Mouse (Mus musculus) midbrain, embryonic 15.5 days (tissue): ENCODE results near the gene Myh10. TPM values are rescaled to one million over a fixed set of nuclear protein-coding genes. Genes with fewer than 3 reads are reported as not detected.

Source experiments
- ATAC-seq: fragments of 200-750 bp; cut with Nextera tagmentation; replicated peaks from 2 replicates; pipeline ENCODE4 v1.8.0; 2017; ENCODE audit warnings: moderate TSS enrichment
- H3K27ac ChIP-seq: fragments of 300-500 bp; sonication (generic); 2 replicates; pipeline ENCODE4 v1.5.1; 2015; ENCODE audit warnings: mild to moderate bottlenecking, inconsistent platforms
- H3K27me3 ChIP-seq: fragments of 300-500 bp; sonication (generic); replicated peaks from 2 replicates; pipeline ENCODE4 v1.6.1; 2015; ENCODE audit warnings: inconsistent platforms
- H3K36me3 ChIP-seq: fragments of 300-500 bp; sonication (generic); replicated peaks from 2 replicates; pipeline ENCODE4 v1.6.1; 2015; ENCODE audit warnings: inconsistent platforms
- H3K4me1 ChIP-seq: fragments of 300-500 bp; sonication (generic); 2 replicates; pipeline ENCODE4 v1.6.1; 2015; ENCODE audit warnings: inconsistent platforms
- H3K4me2 ChIP-seq: fragments of 300-500 bp; sonication (generic); 2 replicates; pipeline ENCODE4 v1.6.1; 2015; ENCODE audit warnings: inconsistent platforms, mild to moderate bottlenecking, moderate library complexity
- H3K4me3 ChIP-seq: fragments of 300-500 bp; sonication (generic); 2 replicates; pipeline ENCODE4 v1.5.1; 2015; ENCODE audit warnings: mild to moderate bottlenecking, inconsistent platforms
- H3K9ac ChIP-seq: fragments of 300-500 bp; sonication (generic); 2 replicates; pipeline ENCODE4 v1.6.1; 2015; ENCODE audit warnings: mild to moderate bottlenecking, inconsistent platforms
- H3K9me3 ChIP-seq: fragments of 300-500 bp; sonication (generic); 2 replicates; pipeline ENCODE4 v1.6.1; 2016; ENCODE audit warnings: inconsistent platforms
- WGBS: fragments of 180-500 bp; shearing (Covaris S2); methylation state at CpG from one replicate; pipeline ENCODE4 v1.1.7; 2015; ENCODE audit warnings: mixed read lengths; 5-methylcytosine and 5-hydroxymethylcytosine counted together
- polyA plus RNA-seq: library from polyadenylated mRNA; unstranded; fragments of >200 nt; fragmentation: Nextera tagmentation; extraction: Ambion mirVana; gene quantifications from 2 replicates; pipeline ENCODE4 v1.2.1, GENCODE M21; 2015

Gene Myh10
- polyA plus RNA-seq, 1 experiment from 2014 or later = 109 TPM

DNA sequence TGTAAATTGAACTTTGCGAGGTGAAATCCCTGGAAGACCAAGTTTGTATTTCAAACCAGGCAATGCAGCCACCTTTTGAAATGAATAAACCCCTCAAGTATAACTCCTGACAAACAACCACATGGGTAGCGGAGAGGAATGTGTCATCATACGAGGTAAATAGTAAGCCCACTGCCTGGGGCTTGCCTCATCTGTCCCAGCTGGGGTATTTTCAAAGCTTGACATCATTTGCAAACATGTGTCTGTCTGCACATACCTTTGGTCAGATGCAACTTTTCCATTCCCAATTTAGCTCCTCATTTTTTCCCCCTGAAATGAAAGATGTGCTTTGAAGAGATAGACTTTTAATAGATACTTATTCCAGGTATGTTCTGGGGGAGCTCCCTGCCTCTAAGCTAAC lies 16.7 kb upstream of the Myh10 start:
- no peaks in the 10 kb centered on the region for H3K9me3 ChIP-seq
- no peak overlapping the region for H3K4me3 ChIP-seq
- no peaks in the 10 kb centered on the region for H3K4me1 ChIP-seq
- no peak overlapping the region for H3K27ac ChIP-seq
- 81% methylated on average over 3 of the region's 3 CpGs for WGBS
- no peak for ATAC-seq
- no peaks in the 10 kb centered on the region for H3K36me3 ChIP-seq
- H3K4me2 ChIP-seq = no peak overlapping the region
- no peaks in the 10 kb centered on the region for H3K27me3 ChIP-seq
- H3K9ac ChIP-seq = no peak overlapping the region

DNA sequence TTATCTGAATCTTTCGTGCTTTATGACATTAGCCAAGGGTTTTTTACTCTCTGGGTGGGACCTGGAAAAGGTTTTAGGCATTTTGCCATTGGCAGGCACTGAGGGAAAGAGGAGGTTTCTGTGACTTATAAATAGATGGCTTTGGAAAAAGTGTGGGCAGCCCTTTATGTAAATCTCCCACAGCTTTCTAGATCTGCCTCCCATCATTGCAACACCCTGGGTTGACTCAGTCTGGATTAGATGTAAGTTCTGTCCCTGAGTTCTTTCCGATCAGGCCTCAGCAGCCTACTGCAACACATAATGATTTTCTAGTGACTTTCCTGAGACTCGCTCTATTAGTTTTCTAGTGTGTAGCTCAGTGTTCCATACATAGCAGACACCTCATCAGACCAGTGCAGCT lies 16.1 kb upstream of the Myh10 start:
- ATAC-seq = no peak
- Histone ChIP-seq H3K4me1 (no peaks in the 10 kb centered on the region), H3K9me3 (no peaks in the 10 kb centered on the region), H3K27ac (no peak overlapping the region), H3K9ac (no peak overlapping the region), H3K4me2 (no peak overlapping the region), H3K36me3 (no peaks in the 10 kb centered on the region), H3K27me3 (no peaks in the 10 kb centered on the region), H3K4me3 (no peak overlapping the region)
- 88% methylated on average over 3 of the region's 3 CpGs for WGBS

- no peak overlapping the region for H3K9ac ChIP-seq
- H3K27me3 ChIP-seq = no peaks in the 10 kb centered on the region
- H3K4me1 ChIP-seq = no peaks in the 10 kb centered on the region
- no peaks in the 10 kb centered on the region for H3K9me3 ChIP-seq
- H3K27ac ChIP-seq = no peak overlapping the region
- H3K4me2 ChIP-seq = no peak overlapping the region
- 70% methylated on average over 3 of the region's 3 CpGs for WGBS
- no peak for ATAC-seq
- H3K36me3 ChIP-seq = no peaks in the 10 kb centered on the region
- H3K4me3 ChIP-seq = no peak overlapping the region
Observed at GRCm38 (mm10) chr11:68681254-68681839, 10.0 kb upstream of the Myh10 start.

- no peak overlapping the region for H3K4me3 ChIP-seq
- H3K4me2 ChIP-seq = no peak overlapping the region
- H3K36me3 ChIP-seq = no peaks in the 10 kb centered on the region
- H3K9ac ChIP-seq = no peak overlapping the region
- no peak overlapping the region for H3K27ac ChIP-seq
- ATAC-seq = no peak
- H3K27me3 ChIP-seq = no peaks in the 10 kb centered on the region
- WGBS = 81% methylated on average over 8 of the region's 8 CpGs
- H3K9me3 ChIP-seq = no peaks in the 10 kb centered on the region
- no peaks in the 10 kb centered on the region for H3K4me1 ChIP-seq
Observed at GRCm38 (mm10) chr11:68682136-68682806, 9.1 kb upstream of the Myh10 start.

- Histone ChIP-seq H3K36me3 (no peaks in the 10 kb centered on the region), H3K4me1 (peaks cover 2% of the 10 kb centered on the region; the same call in 1 of the 2 replicates), H3K9me3 (no peaks in the 10 kb centered on the region), H3K27ac (no peak overlapping the region), H3K9ac (no peak overlapping the region), H3K4me2 (no peak overlapping the region), H3K27me3 (no peaks in the 10 kb centered on the region), H3K4me3 (no peak overlapping the region)
- ATAC-seq = no peak
- 87% methylated on average over 5 of the region's 5 CpGs for WGBS
Observed at GRCm38 (mm10) chr11:68686001-68686400, 5.4 kb upstream of the Myh10 start.

DNA sequence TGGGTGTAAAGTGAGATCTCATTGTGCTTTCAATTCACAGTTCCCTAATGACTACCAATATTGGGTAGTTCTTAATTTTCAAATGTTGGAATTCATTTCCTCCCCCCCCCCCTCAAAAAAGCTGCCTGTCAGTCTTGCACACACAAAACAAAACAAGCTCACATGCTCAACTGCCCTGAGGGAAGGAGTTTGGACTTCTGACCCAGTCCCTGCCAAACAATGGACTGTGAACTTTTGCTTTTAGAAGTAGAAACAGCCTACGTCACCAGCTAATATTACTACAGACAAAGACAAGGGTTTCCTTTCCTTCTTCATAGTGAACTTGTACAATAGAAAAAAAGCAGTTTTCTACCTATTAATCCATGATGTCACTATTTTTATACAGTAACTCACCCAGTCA lies 2.1 kb upstream of the Myh10 start:
- H3K36me3 ChIP-seq = no peaks in the 10 kb centered on the region
- H3K4me2 ChIP-seq = no peak overlapping the region
- no peak overlapping the region for H3K9ac ChIP-seq
- H3K9me3 ChIP-seq = no peaks in the 10 kb centered on the region
- WGBS = 68% methylated on average over 1 of the region's 1 CpGs
- H3K27ac ChIP-seq = no peak overlapping the region
- H3K27me3 ChIP-seq = no peaks in the 10 kb centered on the region
- H3K4me1 ChIP-seq = peaks cover 6% of the 10 kb centered on the region
- ATAC-seq = no peak
- no peak overlapping the region for H3K4me3 ChIP-seq

- Histone ChIP-seq H3K36me3 (no peaks in the 10 kb centered on the region), H3K9me3 (no peaks in the 10 kb centered on the region), H3K9ac (no peak overlapping the region), H3K27ac (peak overlapping the region; percentile 12; the same call in 1 of the 2 replicates), H3K27me3 (no peaks in the 10 kb centered on the region), H3K4me3 (0 out of 2 replicates have a peak overlapping the region, but pooled peaks have one; percentile 4), H3K4me2 (peak overlapping the region; percentile 24; the same call in 1 of the 2 replicates), H3K4me1 (peaks cover 14% of the 10 kb centered on the region)
- no peak for ATAC-seq
- 63% methylated on average over 5 of the region's 5 CpGs for WGBS
Observed at GRCm38 (mm10) chr11:68690465-68690864, 894 bp upstream of the Myh10 start.

GRCm38 (mm10) chr11:68692010-68692692 lies 792 bp downstream of the Myh10 start:
- H3K27me3 ChIP-seq = no peaks in the 10 kb centered on the region
- H3K9ac ChIP-seq = peak overlapping the region; percentile 98
- H3K4me1 ChIP-seq = peaks cover 14% of the 10 kb centered on the region
- H3K27ac ChIP-seq = peak overlapping the region; percentile 99
- H3K4me2 ChIP-seq = peak overlapping the region; percentile 60
- no peaks in the 10 kb centered on the region for H3K9me3 ChIP-seq
- WGBS = under 1% methylated on average over 34 of the region's 34 CpGs
- H3K4me3 ChIP-seq = peak overlapping the region; percentile 92
- ATAC-seq = peak; percentile 44
- H3K36me3 ChIP-seq = no peaks in the 10 kb centered on the region

- no peak for ATAC-seq
- H3K9ac ChIP-seq = peak overlapping the region; percentile 98
Observed at GRCm38 (mm10) chr11:68692693-68693446, 1.5 kb downstream of the Myh10 start.

DNA sequence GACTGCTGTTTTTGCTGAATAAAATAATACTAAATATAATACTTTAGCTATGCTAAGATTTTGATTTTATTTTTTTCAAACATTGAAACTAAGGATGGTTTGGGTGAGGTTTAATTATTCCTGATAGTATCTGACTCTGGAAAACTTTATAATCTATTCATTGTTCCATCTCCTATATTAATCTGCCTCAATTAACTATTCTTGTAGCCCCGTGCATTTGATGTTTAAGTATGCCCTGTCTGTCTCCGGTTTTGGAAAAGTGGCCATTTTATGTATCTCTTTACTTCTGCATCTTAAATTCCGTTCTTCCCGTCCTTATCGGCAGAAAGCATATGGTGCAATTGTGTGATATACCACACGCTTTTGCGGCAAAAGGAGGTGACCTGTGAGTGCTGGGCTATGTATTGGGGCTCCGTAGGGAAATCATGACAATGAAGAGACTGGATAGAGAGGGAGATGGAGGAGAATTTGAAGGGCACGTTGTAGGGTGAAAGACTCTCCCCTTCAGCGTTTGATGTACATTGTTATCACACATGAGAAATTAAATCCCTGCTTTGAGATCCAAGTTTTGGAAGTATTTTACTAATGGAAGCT lies 2.2 kb downstream of the Myh10 start:
- peak overlapping the region; percentile 98 for H3K9ac ChIP-seq
- H3K4me3 ChIP-seq = peak overlapping the region; percentile 92
- H3K27ac ChIP-seq = peak overlapping the region; percentile 99
- H3K4me2 ChIP-seq = peak overlapping the region; percentile 60
- H3K27me3 ChIP-seq = no peaks in the 10 kb centered on the region
- WGBS = 3% methylated on average over 10 of the region's 10 CpGs
- no peak for ATAC-seq
- H3K9me3 ChIP-seq = no peaks in the 10 kb centered on the region
- H3K36me3 ChIP-seq = no peaks in the 10 kb centered on the region
- H3K4me1 ChIP-seq = peaks cover 14% of the 10 kb centered on the region

More at GRCm38 (mm10) chr11:68692693-68693446, 1.5 kb downstream of the Myh10 start:
- Histone ChIP-seq H3K27ac (peak overlapping the region; percentile 99), H3K27me3 (no peaks in the 10 kb centered on the region), H3K4me1 (peaks cover 14% of the 10 kb centered on the region), H3K4me2 (peak overlapping the region; percentile 60), H3K4me3 (peak overlapping the region; percentile 92), H3K9me3 (no peaks in the 10 kb centered on the region), H3K36me3 (no peaks in the 10 kb centered on the region)
- under 1% methylated on average over 43 of the region's 43 CpGs for WGBS

GRCm38 (mm10) chr11:68702370-68702769 lies 11.0 kb downstream of the Myh10 start:
- peaks cover 36% of the 10 kb centered on the region for H3K36me3 ChIP-seq

GRCm38 (mm10) chr11:68703360-68703759 lies 12.0 kb downstream of the Myh10 start:
- no peak for ATAC-seq
- WGBS = 89% methylated on average over 1 of the region's 1 CpGs
- no peak overlapping the region for H3K9ac ChIP-seq
- H3K4me3 ChIP-seq = no peak overlapping the region
- peaks cover 36% of the 10 kb centered on the region for H3K36me3 ChIP-seq
- H3K27me3 ChIP-seq = no peaks in the 10 kb centered on the region
- H3K4me2 ChIP-seq = no peak overlapping the region
- no peak overlapping the region for H3K27ac ChIP-seq
- peaks cover 10% of the 10 kb centered on the region for H3K4me1 ChIP-seq
- no peaks in the 10 kb centered on the region for H3K9me3 ChIP-seq

More at GRCm38 (mm10) chr11:68702370-68702769, 11.0 kb downstream of the Myh10 start:
- H3K27ac ChIP-seq = no peak overlapping the region
- 92% methylated on average over 6 of the region's 6 CpGs for WGBS
- no peak overlapping the region for H3K4me3 ChIP-seq
- H3K4me1 ChIP-seq = peaks cover 10% of the 10 kb centered on the region
- H3K27me3 ChIP-seq = no peaks in the 10 kb centered on the region
- ATAC-seq = no peak
- H3K9me3 ChIP-seq = no peaks in the 10 kb centered on the region
- H3K4me2 ChIP-seq = no peak overlapping the region
- H3K9ac ChIP-seq = no peak overlapping the region
